12 mouse cellular contexts compared by ENCODE assay signal in genomic region chr14:37323392-37323791, GRCm38 (mm10).
DNase-seq lines count a peak whose midpoint lies in the region; ATAC-seq and TF ChIP-seq lines count a peak whose summit lies in the region.
"Had no signal": no experiment of that assay in that cellular context is flagged by ENCODE, and none has a peak within 500 bp of the region (broad histone marks: within the 10 kb centered on the region; RNA-seq: fewer than 3 reads in every experiment).

No protein-coding gene starts in this region.

- no peak overlapping the region for H3K4me3 ChIP-seq in lung, adult 2 months (replicated peaks; ENCODE audit: extremely low read depth, low read depth, low read length)
- H3K4me3 ChIP-seq in forebrain, embryonic 11.5 days (ENCODE audit: low read depth, low read length) = no peak overlapping the region
- H3K4me3 ChIP-seq in thymus, adult 2 months (ENCODE audit: control insufficient read depth, insufficient read depth, low read length) = no peak overlapping the region
- H3K4me3 ChIP-seq: heart, embryonic 10.5 days; limb, embryonic 15.5 days; myocyte had no signal

- no peak overlapping the region for H3K27ac ChIP-seq in forebrain, embryonic 11.5 days (ENCODE audit: low read depth, low read length)
- no peak overlapping the region for H3K27ac ChIP-seq in thymus, adult 2 months (ENCODE audit: control insufficient read depth, insufficient read depth, low read length)
- H3K27ac ChIP-seq: heart, embryonic 10.5 days; limb, embryonic 15.5 days had no signal

- no peaks in the 10 kb centered on the region for H3K36me3 ChIP-seq in forebrain, embryonic 11.5 days (ENCODE audit: control insufficient read depth, insufficient read depth, low read length)
- no peaks in the 10 kb centered on the region for H3K36me3 ChIP-seq in thymus, adult 2 months (ENCODE audit: control insufficient read depth, insufficient read depth, low read length)
- H3K36me3 ChIP-seq: heart, embryonic 10.5 days; limb, embryonic 15.5 days had no signal

- DNase-seq in adrenal gland, postnatal 14 days = peak; percentile 14
- DNase-seq in adrenal gland, postnatal 25 days = no peak
- DNase-seq in ZHBTc4 (ENCODE audit: low read depth, low spot score) = peak; percentile 1
- DNase-seq in kidney, adult 8-10 months = peak; percentile 22 to 23
- DNase-seq in lung, adult 2 months = peak; percentile 3
- DNase-seq in forebrain, embryonic 11.5 days (ENCODE audit: low spot score) = no peak
- DNase-seq in thymus, adult 2 months = no peak
- DNase-seq: cerebellum, postnatal 14 days had no signal

- no peaks in the 10 kb centered on the region for H3K27me3 ChIP-seq in forebrain, embryonic 11.5 days (ENCODE audit: control insufficient read depth, insufficient read depth, low read length)
- H3K27me3 ChIP-seq in thymus, adult 2 months (ENCODE audit: control insufficient read depth, insufficient read depth, low read length) = no peaks in the 10 kb centered on the region
- H3K27me3 ChIP-seq: limb, embryonic 15.5 days had no signal

- WGBS in lung, adult 2 months = 34% methylated on average over 4 of the region's 4 CpGs
- 89% methylated on average over 4 of the region's 4 CpGs for WGBS in forebrain, embryonic 11.5 days
- 22% methylated on average over 4 of the region's 4 CpGs for WGBS in thymus, adult 2 months

- ATAC-seq in granulocyte monocyte progenitor cell, adult 5-6 weeks (replicated peaks; ENCODE audit: poor library complexity, severe bottlenecking) = no peak
- no peak for ATAC-seq in forebrain, embryonic 11.5 days (replicated peaks; ENCODE audit: low FRiP score)

- no peaks in the 10 kb centered on the region for H3K9me3 ChIP-seq in forebrain, embryonic 11.5 days (ENCODE audit: control insufficient read depth, low read length)
- H3K9me3 ChIP-seq: heart, embryonic 10.5 days; limb, embryonic 15.5 days had no signal

- no peak overlapping the region for H3K4me2 ChIP-seq in forebrain, embryonic 11.5 days (ENCODE audit: low read depth, low read length, severe bottlenecking)
- H3K4me2 ChIP-seq: limb, embryonic 15.5 days had no signal

- H3K4me1 ChIP-seq in lung, adult 2 months (ENCODE audit: control insufficient read depth, insufficient read depth, low read length) = peaks cover 2% of the 10 kb centered on the region; the same call in 1 of the 2 replicates
- no peaks in the 10 kb centered on the region for H3K4me1 ChIP-seq in forebrain, embryonic 11.5 days (replicated peaks; ENCODE audit: control insufficient read depth, insufficient read depth, low read length)
- H3K4me1 ChIP-seq in thymus, adult 2 months (replicated peaks; ENCODE audit: control insufficient read depth, insufficient read depth, low read length) = no peaks in the 10 kb centered on the region
- H3K4me1 ChIP-seq: heart, embryonic 10.5 days; limb, embryonic 15.5 days had no signal

- no peak for TF ChIP-seq POLR2A in lung, adult 2 months (IDR thresholded peaks at IDR 0.05; ENCODE audit: borderline replicate concordance, extremely low read depth, low read depth, low read length)
- no peak for TF ChIP-seq POLR2A in thymus, adult 2 months (IDR thresholded peaks at IDR 0.05; ENCODE audit: control insufficient read depth, extremely low read depth, insufficient read depth, low read length, poor library complexity)

- no peak for TF ChIP-seq CTCF in lung, adult 2 months (IDR thresholded peaks at IDR 0.05; ENCODE audit: insufficient read depth, low read length)
- TF ChIP-seq CTCF in thymus, adult 2 months (IDR thresholded peaks at IDR 0.05; ENCODE audit: borderline replicate concordance, control insufficient read depth, extremely low read depth, insufficient read depth, low read length, poor library complexity) = no peak

- no peak overlapping the region for H3K9ac ChIP-seq in forebrain, embryonic 11.5 days (ENCODE audit: low read length)
- H3K9ac ChIP-seq: limb, embryonic 15.5 days had no signal

Comparison
In these comparisons a context has a peak if more than half of its experiments do, and no peak if none do; other contexts are left out.
1. DNase-seq: peak in adrenal gland, postnatal 14 days (single experiment), ZHBTc4 (single experiment), kidney, adult 8-10 months (2 of 2) and lung, adult 2 months (single experiment); none in adrenal gland, postnatal 25 days (single experiment), forebrain, embryonic 11.5 days (single experiment) and thymus, adult 2 months (single experiment).